Mouse (Mus musculus): ENCODE measurements around the gene Fam129c. TPM values are rescaled to one million over a fixed set of nuclear protein-coding genes. Genes with fewer than 3 reads are reported as not detected.
A peak's percentile ranks its signal among the peaks of the same experiment; 100 is the strongest.

The Fam129c gene
- polyA plus RNA-seq, 1 experiment from 2014 or later = 2.7 TPM

GRCm38 (mm10) chr8:71601939-71602665 is 4.7 kb downstream of the Fam129c start:
- H3K9me3 ChIP-seq (replicated peaks; ENCODE audit: control insufficient read depth, low read length) = no peaks in the 10 kb centered on the region
- ATAC-seq (replicated peaks; ENCODE audit: insufficient number of reproducible peaks, low FRiP score, low TSS enrichment, low read depth) = peak; percentile 7
- H3K9ac ChIP-seq (replicated peaks; ENCODE audit: low read length) = peak overlapping the region; percentile 51

GRCm38 (mm10) chr8:71602666-71603334 is 5.4 kb downstream of the Fam129c start:
- Histone ChIP-seq H3K4me1 (ENCODE audit: control insufficient read depth, insufficient read depth, low read length) (peaks cover 6% of the 10 kb centered on the region), H3K9me3 (replicated peaks; ENCODE audit: control insufficient read depth, low read length) (no peaks in the 10 kb centered on the region), H3K36me3 (replicated peaks; ENCODE audit: control insufficient read depth, insufficient read depth, low read depth, low read length) (no peaks in the 10 kb centered on the region), H3K9ac (replicated peaks; ENCODE audit: low read length) (peak overlapping the region; percentile 51), H3K27ac (replicated peaks; ENCODE audit: low read depth, low read length) (no peak overlapping the region), H3K27me3 (ENCODE audit: control insufficient read depth, insufficient read depth, low read length) (peaks cover 19% of the 10 kb centered on the region), H3K4me2 (ENCODE audit: low read depth, low read length) (peak overlapping the region; percentile 76), H3K4me3 (ENCODE audit: low read depth, low read length) (peak overlapping the region; percentile 39)
- ATAC-seq (replicated peaks; ENCODE audit: insufficient number of reproducible peaks, low FRiP score, low TSS enrichment, low read depth) (peak; percentile 62), DNase-seq (ENCODE audit: low spot score) (peak; percentile 88)
- under 1% methylated on average over 32 of the region's 32 CpGs for WGBS

More at GRCm38 (mm10) chr8:71601939-71602665, 4.7 kb downstream of the Fam129c start:
- Histone ChIP-seq H3K4me1 (ENCODE audit: control insufficient read depth, insufficient read depth, low read length) (peaks cover 6% of the 10 kb centered on the region), H3K27ac (replicated peaks; ENCODE audit: low read depth, low read length) (no peak overlapping the region), H3K4me3 (ENCODE audit: low read depth, low read length) (peak overlapping the region; percentile 39), H3K27me3 (ENCODE audit: control insufficient read depth, insufficient read depth, low read length) (peaks cover 19% of the 10 kb centered on the region), H3K4me2 (ENCODE audit: low read depth, low read length) (peak overlapping the region; percentile 76), H3K36me3 (replicated peaks; ENCODE audit: control insufficient read depth, insufficient read depth, low read depth, low read length) (no peaks in the 10 kb centered on the region)
- 4% methylated on average over 65 of the region's 65 CpGs for whole genome bisulfite sequencing
- peak; percentile 35 for DNase-seq (ENCODE audit: low spot score)

- DNase-seq (ENCODE audit: low spot score) (no peak), ATAC-seq (replicated peaks; ENCODE audit: insufficient number of reproducible peaks, low FRiP score, low TSS enrichment, low read depth) (no peak)
- H3K9ac ChIP-seq (replicated peaks; ENCODE audit: low read length) = no peak overlapping the region
- peaks cover 19% of the 10 kb centered on the region for H3K27me3 ChIP-seq (ENCODE audit: control insufficient read depth, insufficient read depth, low read length)
- no peak overlapping the region for H3K4me2 ChIP-seq (ENCODE audit: low read depth, low read length)
- H3K9me3 ChIP-seq (replicated peaks; ENCODE audit: control insufficient read depth, low read length) = no peaks in the 10 kb centered on the region
- peaks cover 6% of the 10 kb centered on the region for H3K4me1 ChIP-seq (ENCODE audit: control insufficient read depth, insufficient read depth, low read length)
- no peak overlapping the region for H3K27ac ChIP-seq (replicated peaks; ENCODE audit: low read depth, low read length)
- no peak overlapping the region for H3K4me3 ChIP-seq (ENCODE audit: low read depth, low read length)
- no peaks in the 10 kb centered on the region for H3K36me3 ChIP-seq (replicated peaks; ENCODE audit: control insufficient read depth, insufficient read depth, low read depth, low read length)
- WGBS = 50% methylated on average over 7 of the region's 7 CpGs
Measured at GRCm38 (mm10) chr8:71604021-71604420, 6.6 kb downstream of the Fam129c start.

- Histone ChIP-seq H3K9ac (replicated peaks; ENCODE audit: low read length) (peak within 1 kb of the TSS; percentile 88), H3K9me3 (replicated peaks; ENCODE audit: control insufficient read depth, low read length) (no peaks in the 10 kb centered on the region), H3K36me3 (replicated peaks; ENCODE audit: control insufficient read depth, insufficient read depth, low read depth, low read length) (no peaks in the 10 kb centered on the region; the same call in none of the 2 replicates), H3K4me1 (ENCODE audit: control insufficient read depth, insufficient read depth, low read length) (peaks cover 6% of the 10 kb centered on the region; the same call in 1 of the 2 replicates), H3K27me3 (ENCODE audit: control insufficient read depth, insufficient read depth, low read length) (no peaks in the 10 kb centered on the region), H3K4me2 (ENCODE audit: low read depth, low read length) (peak within 1 kb of the TSS; percentile 73), H3K4me3 (ENCODE audit: low read depth, low read length) (peak within 1 kb of the TSS; percentile 94), H3K27ac (replicated peaks; ENCODE audit: low read depth, low read length) (peak within 1 kb of the TSS; percentile 62)
- WGBS = under 1% methylated on average over 82 of the region's 82 CpGs
- ATAC-seq (replicated peaks; ENCODE audit: insufficient number of reproducible peaks, low FRiP score, low TSS enrichment, low read depth) = peak; percentile 97
- peak; percentile 99 for DNase-seq (ENCODE audit: low spot score)
Measured at GRCm38 (mm10) chr8:71610822-71611651, 13.6 kb downstream of the Fam129c start, which contains the start of gene Colgalt1. Gene Colgalt1, plus strand, starts transcription at chr8:71610998.

- Histone ChIP-seq H3K9me3 (replicated peaks; ENCODE audit: control insufficient read depth, low read length) (no peaks in the 10 kb centered on the region), H3K9ac (replicated peaks; ENCODE audit: low read length) (peak overlapping the region; percentile 88; the same call in 1 of the 2 replicates), H3K4me2 (ENCODE audit: low read depth, low read length) (peak overlapping the region; percentile 73), H3K27ac (replicated peaks; ENCODE audit: low read depth, low read length) (no peak overlapping the region), H3K27me3 (ENCODE audit: control insufficient read depth, insufficient read depth, low read length) (no peaks in the 10 kb centered on the region), H3K4me1 (ENCODE audit: control insufficient read depth, insufficient read depth, low read length) (peaks cover 6% of the 10 kb centered on the region; the same call in 1 of the 2 replicates), H3K4me3 (ENCODE audit: low read depth, low read length) (peak overlapping the region; percentile 94), H3K36me3 (replicated peaks; ENCODE audit: control insufficient read depth, insufficient read depth, low read depth, low read length) (no peaks in the 10 kb centered on the region; the same call in none of the 2 replicates)
- WGBS = 58% methylated on average over 5 of the region's 5 CpGs
- ATAC-seq (replicated peaks; ENCODE audit: insufficient number of reproducible peaks, low FRiP score, low TSS enrichment, low read depth) (no peak), DNase-seq (ENCODE audit: low spot score) (no peak)
Measured at GRCm38 (mm10) chr8:71612141-71612540, 14.7 kb downstream of the Fam129c start.

- Histone ChIP-seq H3K4me1 (ENCODE audit: control insufficient read depth, insufficient read depth, low read length) (peaks cover 6% of the 10 kb centered on the region; the same call in 1 of the 2 replicates), H3K4me3 (ENCODE audit: low read depth, low read length) (no peak overlapping the region), H3K9ac (replicated peaks; ENCODE audit: low read length) (no peak overlapping the region), H3K27me3 (ENCODE audit: control insufficient read depth, insufficient read depth, low read length) (no peaks in the 10 kb centered on the region), H3K36me3 (replicated peaks; ENCODE audit: control insufficient read depth, insufficient read depth, low read depth, low read length) (no peaks in the 10 kb centered on the region; the same call in none of the 2 replicates), H3K4me2 (ENCODE audit: low read depth, low read length) (no peak overlapping the region), H3K9me3 (replicated peaks; ENCODE audit: control insufficient read depth, low read length) (no peaks in the 10 kb centered on the region), H3K27ac (replicated peaks; ENCODE audit: low read depth, low read length) (no peak overlapping the region)
- ATAC-seq (replicated peaks; ENCODE audit: insufficient number of reproducible peaks, low FRiP score, low TSS enrichment, low read depth) (no peak), DNase-seq (ENCODE audit: low spot score) (no peak)
- WGBS = 34% methylated on average over 4 of the region's 4 CpGs
Measured at GRCm38 (mm10) chr8:71613418-71613817, 16.0 kb downstream of the Fam129c start.

- Histone ChIP-seq H3K4me3 (ENCODE audit: low read depth, low read length) (no peak overlapping the region), H3K4me2 (ENCODE audit: low read depth, low read length) (no peak overlapping the region), H3K36me3 (replicated peaks; ENCODE audit: control insufficient read depth, insufficient read depth, low read depth, low read length) (peaks cover 37% of the 10 kb centered on the region), H3K27ac (replicated peaks; ENCODE audit: low read depth, low read length) (no peak overlapping the region), H3K27me3 (ENCODE audit: control insufficient read depth, insufficient read depth, low read length) (no peaks in the 10 kb centered on the region), H3K9ac (replicated peaks; ENCODE audit: low read length) (no peak overlapping the region), H3K9me3 (replicated peaks; ENCODE audit: control insufficient read depth, low read length) (peaks cover 9% of the 10 kb centered on the region), H3K4me1 (ENCODE audit: control insufficient read depth, insufficient read depth, low read length) (no peaks in the 10 kb centered on the region)
- no peak for ATAC-seq (replicated peaks; ENCODE audit: insufficient number of reproducible peaks, low FRiP score, low TSS enrichment, low read depth)
- 95% methylated on average over 2 of the region's 2 CpGs for WGBS
- DNase-seq (ENCODE audit: low spot score) = no peak
Measured at GRCm38 (mm10) chr8:71619786-71620185, 22.3 kb downstream of the Fam129c start.
